Mouse (Mus musculus) mouse embryonic stem cell (cell line): ENCODE data around the gene Stx6.

Source experiments
- in situ Hi-C, 2 experiments: fragments of 300-500 bp; cut with MboI; formaldehyde crosslinking; loops; 1 replicate in 1 of 2; 3 replicates in 1 of 2; pipeline ENCODE4 v1.14.3; 2019 to 2020; ENCODE audit warnings: low sequenced_read_pairs in 2 of 2, low pct_unique_long_range_greater_than_20kb in 1 of 2, mixed read lengths in 1 of 2; ENCODE audit not compliant: unreplicated experiment in 1 of 2

Gene Stx6

DNA sequence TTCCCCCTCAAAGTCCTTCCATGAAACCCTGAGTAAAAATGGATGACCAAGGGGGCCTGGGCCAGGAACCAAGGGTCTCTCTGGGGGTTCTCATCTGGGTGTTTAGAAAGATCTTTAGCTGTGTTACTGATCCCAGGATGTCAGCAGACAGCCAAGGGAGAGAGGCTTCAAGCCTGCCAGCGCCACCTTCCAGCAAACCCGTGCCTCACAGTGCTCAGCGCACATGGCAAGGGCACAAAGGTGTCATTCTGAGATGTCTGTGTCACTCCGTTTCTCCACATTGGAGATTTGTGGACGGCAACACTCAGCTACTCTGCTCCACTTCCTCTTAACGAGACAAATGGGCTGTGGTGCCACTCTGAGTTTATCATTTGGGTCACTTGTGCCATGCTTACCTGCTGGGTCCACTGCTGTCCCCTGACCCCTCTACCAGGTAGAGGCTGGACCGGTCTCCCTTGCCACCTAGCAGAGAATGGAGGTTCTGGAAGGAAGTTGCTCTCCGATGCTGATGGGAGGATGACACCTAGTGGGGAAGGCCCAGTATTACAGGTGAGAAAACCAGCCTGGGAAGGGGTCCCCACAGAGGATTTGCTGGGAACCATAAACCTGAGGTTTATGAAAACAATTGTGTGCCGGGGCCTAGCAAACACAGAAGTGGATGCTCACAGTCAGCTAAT lies 59.5 kb downstream of the Stx6 start:
- in situ Hi-C loops: loop anchor here (10.0 to 25.0 kb wide), 2 partner anchors 183 to 431 kb away; no protein-coding TSS in a partner anchor

DNA sequence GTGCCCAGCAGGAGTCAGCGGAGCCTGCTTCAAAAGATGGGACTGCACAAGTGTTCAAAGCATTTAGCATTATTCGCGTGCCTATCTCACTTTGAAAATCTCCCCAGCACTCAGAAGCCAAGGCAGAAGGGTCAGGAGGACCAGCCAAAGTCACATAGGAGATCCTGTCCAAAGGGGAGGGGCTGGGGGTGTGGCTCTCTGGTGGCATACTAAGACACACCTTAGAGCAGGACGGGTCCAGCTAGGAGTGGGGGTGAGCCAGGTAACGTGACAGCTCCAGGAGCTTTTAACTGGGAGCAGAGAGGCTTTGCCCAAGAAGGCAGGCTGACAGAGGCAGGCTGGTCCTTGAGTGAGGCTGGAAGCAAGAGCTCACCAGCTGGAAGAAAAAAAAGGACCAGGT lies 60.4 kb downstream of the Stx6 start:
- in situ Hi-C loops: loop anchor here (10.0 to 25.0 kb wide), 2 partner anchors 184 to 432 kb away; no protein-coding TSS in a partner anchor

DNA sequence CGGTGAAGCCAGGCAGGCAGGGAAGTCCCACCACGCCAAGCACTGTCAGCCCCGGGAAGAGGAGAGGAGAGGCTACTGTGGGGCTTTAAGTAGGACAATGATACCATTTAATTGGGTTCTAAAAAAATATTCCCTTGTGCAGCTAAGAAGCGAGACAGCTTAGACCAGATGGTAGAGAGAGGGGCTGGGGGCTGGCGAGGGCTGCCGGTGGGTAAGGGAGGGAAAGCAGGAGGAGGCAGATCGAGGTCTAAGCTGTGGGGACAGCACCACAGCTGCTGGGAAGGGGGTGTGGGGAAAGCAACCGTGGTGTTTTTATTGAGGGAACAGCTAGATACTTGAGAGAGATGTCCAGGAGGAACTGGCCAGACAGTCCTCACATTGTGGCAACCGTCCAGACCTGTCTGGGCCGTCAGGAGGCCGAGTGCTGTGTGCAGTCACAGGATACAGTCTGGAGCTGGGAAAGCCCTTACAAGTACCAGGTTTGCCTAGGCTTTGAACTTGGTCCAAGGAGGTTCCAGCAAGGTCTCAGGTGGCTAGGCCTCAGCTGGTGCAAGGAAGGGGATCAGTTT lies 63.7 kb downstream of the Stx6 start:
- in situ Hi-C loops: loop anchor here (5.0 to 25.0 kb wide), 2 partner anchors 190 to 435 kb away; no protein-coding TSS in a partner anchor

DNA sequence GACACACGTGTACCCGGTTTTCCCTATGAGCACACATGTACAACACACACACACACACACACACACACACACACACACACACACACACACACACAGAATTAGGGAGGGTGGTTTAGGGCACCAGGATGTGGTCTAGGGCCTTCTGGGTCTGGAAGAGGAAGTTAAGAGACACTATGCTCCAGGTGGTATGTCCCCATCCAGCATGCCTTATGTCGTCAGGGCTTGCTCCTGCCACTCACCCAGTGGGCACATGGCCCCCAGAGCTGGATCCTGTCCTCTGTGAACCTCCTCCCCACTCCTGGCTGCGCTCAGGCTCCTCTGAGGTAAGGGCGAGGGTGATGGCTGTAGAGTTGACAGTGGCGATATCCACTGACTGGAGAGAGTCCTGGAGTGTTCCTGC lies 64.5 kb downstream of the Stx6 start:
- in situ Hi-C loops: loop anchor here (5.0 to 25.0 kb wide), 2 partner anchors 191 to 436 kb away; no protein-coding TSS in a partner anchor

DNA sequence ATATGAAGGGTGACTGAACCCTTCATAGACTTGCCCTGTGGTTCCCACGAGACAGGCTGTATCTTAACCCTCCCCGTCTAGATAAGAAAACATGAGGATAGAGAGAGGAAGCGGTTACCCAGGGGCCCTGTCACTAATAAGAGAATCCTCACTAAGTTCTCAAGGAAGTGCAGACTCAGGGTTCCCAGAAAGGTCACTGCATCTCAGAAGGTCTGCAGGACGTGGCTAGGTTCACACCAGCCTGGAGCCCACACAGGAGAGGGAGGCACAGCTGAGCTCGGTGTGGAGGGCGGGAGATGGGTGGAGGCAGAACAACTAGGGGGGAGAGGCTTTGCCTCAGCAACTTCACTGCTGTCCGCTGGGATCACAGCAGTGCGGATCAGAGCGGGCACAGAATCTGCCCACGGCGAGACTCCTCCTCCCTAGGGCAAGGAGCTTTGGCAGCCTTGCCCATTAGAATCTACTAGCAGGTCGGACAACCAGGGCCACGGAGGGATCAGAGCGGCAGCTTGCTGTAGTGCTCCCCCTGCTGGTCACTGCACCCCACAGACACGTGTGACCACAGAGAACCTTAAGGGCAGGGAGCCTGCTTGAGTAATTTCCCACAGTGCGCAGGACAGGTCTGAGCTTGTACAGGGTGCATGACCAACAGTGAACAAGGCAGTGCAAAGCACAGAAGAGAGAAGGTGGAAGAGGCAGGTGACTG lies 65.5 kb downstream of the Stx6 start:
- in situ Hi-C loops: loop anchor here (5.0 to 25.0 kb wide), 2 partner anchors 192 to 437 kb away; no protein-coding TSS in a partner anchor

DNA sequence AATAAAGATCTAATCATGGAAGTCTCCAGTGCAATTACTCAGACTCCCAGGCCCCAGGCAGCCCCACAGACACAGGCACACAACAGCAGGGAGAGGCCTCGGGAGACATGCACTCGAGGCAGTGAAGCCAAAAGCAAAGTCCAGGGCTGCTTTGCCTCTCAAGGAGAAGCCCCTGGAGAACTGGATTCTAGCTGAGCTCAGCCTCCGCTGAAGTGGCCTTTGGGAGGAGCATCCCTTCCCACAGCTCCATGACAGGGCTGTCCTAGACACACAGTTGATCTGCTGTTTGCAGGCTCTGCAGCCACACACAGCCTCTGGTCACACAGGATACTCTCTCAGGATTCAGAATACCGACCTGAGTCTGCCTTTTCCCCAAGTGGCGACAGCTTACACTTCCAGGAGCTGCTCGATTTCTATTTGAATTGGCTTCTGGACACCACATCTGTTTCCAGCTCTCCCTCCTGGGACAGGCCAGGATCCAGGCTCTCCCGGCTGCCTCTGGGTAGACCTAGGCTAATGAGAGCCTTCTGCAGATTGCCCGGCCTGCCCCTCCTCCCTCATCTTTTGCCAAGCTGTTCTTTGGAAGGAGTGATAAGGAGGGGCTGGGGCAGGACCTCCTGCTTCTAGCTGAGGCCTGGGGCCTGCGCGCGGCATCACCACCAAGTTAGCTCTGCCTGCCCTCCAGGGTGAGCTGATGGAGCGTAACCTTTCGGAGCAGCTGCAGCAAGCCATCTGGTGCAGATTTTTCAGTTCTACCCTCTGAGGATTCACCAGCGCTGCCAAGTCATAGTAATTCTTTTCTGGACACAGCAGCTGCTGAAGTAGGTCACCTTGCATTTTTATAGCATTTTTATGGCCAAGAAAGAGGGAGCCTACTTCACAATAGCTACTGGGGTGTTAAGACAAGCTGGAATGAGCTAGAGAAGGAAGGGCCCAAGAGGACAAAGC lies 71.2 kb downstream of the Stx6 start:
- in situ Hi-C loops: loop anchor here in 1 of 2 experiments (25.0 kb wide), 1 partner anchor 508 kb away; no protein-coding TSS in a partner anchor

DNA sequence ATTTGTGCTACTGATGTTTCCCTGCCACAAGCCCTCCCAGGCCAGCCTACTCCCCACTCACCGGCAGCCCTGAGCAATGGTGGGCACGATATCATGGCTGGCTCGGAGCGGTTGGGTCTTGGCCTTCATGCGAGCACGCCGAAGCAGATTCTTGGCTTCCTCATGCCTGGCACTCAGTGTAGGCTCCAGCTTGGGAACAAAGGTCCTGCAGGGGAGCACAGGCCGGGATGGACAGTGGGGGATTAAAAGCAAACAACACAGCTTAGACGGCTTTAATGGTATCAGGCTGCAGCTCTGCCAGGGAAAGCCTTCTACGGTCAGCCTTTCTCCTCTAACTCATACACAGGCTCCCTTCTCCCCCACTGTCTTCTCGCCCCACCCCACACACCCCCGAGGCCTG lies 73.9 kb downstream of the Stx6 start:
- in situ Hi-C loops: loop anchor here in 1 of 2 experiments (25.0 kb wide), 1 partner anchor 505 kb away; no protein-coding TSS in a partner anchor

DNA sequence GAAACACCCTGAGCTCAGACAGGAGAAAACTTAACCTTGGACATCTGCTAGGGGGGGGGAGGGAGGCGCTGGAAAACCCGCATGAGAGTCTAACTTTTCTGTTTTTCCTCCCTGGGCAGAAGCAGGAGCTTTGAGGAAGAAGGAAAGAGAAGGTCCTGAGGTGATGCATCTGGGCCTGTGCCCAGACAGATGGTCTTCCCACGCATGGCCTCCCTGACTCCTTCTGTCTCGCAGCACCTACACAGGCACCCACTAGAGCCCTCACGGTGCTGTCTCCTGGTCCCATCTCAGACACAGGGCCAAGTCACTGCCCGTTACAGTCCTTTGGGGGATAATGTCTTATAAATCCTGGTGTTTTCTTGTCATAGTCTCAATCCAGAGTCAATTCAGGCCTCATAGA lies 74.3 kb downstream of the Stx6 start:
- in situ Hi-C loops: loop anchor here in 1 of 2 experiments (25.0 kb wide), 1 partner anchor 505 kb away; no protein-coding TSS in a partner anchor

DNA sequence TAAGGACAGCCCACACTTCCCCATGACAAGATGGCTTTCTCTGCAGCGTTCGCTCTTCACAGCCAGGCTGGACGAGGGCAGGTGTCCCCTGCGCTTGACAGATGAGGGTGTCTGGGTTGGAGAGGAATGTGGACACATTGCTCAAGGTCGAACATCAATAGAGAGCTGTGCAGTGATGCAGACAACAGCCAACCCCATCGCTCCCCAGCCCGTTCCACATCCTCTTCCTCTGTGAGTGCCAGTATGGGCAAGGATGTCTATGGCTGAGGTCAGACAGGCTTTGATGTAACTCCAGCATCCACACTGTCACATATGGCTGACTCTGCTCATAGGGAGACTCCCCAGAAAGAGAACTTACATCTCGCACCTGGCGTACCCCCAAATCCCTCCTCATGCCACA lies 74.9 kb downstream of the Stx6 start:
- in situ Hi-C loops: loop anchor here in 1 of 2 experiments (25.0 kb wide), 1 partner anchor 504 kb away; no protein-coding TSS in a partner anchor

DNA sequence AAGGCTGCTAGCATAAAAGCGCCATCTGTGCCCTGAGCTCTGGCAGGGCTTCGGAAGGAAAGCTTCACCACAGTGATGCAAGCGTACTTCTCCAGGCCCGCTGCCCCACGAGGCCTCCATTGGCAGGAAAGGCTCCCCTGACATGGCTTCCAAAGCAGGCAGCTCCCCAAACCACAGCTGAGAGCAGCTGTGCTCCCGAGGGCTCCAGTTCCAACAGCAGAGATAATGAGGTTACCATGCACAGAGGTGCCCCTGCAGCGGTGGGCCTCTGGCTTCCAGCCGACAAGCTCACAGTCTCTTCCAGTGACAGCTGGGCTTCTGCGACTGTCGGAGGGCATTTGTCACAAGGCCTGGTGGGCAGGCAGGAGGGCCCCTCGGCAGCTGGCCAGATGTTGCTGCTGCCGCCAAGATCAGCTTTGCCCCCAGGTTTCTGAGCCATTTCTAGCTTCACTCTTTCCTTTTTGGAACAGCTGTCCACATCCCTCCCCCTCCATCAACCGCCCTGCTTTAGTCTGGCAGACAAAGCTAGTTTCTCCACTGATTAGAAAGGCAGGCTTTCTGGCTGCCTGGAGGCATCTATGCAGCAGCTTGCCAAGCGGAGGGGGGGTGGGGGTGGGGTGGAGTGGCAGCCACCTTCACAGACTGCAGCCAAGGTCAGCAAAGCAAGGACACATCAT lies 75.6 kb downstream of the Stx6 start:
- in situ Hi-C loops: loop anchor here in 1 of 2 experiments (25.0 kb wide), 1 partner anchor 503 kb away; no protein-coding TSS in a partner anchor

DNA sequence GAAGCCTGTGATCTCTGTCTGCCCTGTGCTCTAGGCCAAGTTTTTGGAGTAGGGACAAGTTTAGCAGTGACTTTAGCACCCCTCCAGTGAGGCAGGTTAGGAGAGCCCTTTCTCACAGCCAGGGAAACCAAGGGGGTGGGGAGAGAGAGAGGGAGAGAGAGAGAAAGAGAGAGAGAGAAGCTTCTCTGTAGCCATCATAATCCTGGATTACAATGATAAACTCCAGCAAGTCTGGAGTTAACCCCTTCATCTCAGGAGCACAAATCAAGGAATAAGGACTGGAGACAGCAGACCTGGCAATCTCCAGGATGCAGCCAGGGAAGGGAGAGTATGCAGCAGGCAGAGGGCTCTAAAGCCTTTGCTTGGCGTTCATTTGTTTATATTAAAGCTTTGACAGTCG lies 77.1 kb downstream of the Stx6 start:
- in situ Hi-C loops: loop anchor here in 1 of 2 experiments (25.0 kb wide), 1 partner anchor 502 kb away; no protein-coding TSS in a partner anchor

DNA sequence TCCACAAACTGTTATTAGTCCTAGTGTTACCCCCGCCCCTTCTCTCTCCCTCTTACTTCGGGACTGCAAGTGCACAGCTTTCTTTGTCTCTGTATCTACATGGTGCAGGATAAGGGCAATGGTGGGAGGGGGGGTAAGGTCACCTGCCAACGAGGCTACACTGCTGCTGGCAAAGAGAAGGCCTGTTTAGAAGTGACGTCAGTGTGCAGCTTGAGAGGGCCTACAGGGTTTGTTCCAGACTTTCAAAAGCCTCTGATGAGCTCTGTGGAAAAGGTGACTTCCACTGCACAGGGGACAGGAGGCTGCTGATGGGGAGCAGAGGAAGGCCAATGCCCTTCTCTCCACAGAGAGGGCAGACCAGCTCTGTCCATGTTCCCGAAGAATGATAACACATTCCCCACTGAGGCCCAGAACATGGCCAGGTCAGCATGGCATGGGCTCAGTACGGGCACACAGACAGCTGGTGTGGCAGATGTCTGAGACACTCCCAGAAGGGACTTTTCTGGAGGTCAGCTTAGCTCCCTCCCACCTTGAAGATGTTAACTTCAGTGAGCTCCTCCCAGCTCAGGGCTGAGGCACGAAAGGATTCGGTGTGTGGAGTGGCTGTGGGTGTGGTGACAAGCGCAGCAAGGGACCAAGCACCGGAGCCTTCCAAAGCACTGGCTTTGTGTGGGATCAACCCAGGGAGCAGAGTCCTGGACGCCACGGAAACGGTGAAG lies 78.0 kb downstream of the Stx6 start:
- in situ Hi-C loops: loop anchor here in 1 of 2 experiments (25.0 kb wide), 1 partner anchor 501 kb away; no protein-coding TSS in a partner anchor

DNA sequence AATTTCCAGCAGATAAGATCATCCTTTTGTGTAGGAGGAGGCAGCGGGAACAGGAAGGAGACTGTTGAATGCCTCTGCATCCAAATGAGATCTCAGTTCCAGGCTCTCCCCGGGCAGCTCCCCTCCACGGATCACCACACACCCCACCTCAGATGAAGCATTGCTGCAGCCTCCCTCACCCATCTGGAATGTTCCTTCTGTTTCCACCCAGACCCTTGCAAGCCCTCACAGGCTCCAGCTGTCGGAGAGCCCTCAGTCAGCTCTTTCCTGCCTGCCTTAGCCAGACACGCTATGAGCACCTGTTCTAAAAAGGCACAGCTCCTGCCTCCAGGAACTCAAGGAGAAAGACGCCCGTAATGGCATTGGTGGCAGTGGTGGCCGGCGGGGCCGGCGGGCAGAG lies 78.9 kb downstream of the Stx6 start:
- in situ Hi-C loops: loop anchor here in 1 of 2 experiments (25.0 kb wide), 1 partner anchor 500 kb away; no protein-coding TSS in a partner anchor

DNA sequence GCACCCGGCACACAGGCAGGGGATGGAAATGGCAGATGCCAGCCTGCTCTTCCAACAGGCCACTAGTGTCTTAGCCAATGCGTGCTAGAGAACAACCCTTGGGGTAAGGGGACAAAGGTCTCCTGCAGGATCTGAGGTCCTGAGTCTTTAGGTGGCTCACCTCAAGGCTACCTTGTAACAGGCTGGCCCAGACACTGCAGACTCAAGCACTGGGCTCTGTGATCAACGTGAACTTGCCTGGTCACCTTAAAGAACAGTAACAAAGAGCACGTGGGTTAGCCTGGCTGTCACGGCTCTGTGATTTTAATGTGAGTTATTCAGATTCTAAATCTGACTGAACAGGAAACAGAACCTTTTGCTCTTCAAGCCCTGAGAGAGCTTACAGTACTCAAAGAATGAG lies 79.6 kb downstream of the Stx6 start:
- in situ Hi-C loops: loop anchor here in 1 of 2 experiments (25.0 kb wide), 1 partner anchor 499 kb away; no protein-coding TSS in a partner anchor

DNA sequence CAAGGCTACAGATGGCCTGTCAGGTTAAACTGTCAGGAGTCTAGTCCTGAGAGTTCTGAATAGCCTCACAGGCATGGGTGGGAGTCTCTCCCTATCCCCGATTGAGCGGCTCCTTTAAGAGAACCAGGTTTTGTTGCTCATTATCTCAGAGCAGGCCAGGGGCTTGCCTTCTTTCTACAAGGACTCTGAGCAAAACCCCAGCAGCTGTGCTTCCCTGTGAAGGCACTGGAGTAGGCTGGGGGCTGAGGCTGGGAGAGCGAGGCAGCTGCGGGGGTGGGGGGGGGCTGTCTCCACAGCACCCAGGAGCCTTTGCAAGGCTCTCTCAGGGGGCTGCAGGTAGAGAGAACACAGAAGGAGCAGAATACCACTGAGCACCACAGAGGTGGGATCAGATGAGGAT lies 80.7 kb downstream of the Stx6 start:
- in situ Hi-C loops: loop anchor here in 1 of 2 experiments (25.0 kb wide), 1 partner anchor 498 kb away; no protein-coding TSS in a partner anchor

DNA sequence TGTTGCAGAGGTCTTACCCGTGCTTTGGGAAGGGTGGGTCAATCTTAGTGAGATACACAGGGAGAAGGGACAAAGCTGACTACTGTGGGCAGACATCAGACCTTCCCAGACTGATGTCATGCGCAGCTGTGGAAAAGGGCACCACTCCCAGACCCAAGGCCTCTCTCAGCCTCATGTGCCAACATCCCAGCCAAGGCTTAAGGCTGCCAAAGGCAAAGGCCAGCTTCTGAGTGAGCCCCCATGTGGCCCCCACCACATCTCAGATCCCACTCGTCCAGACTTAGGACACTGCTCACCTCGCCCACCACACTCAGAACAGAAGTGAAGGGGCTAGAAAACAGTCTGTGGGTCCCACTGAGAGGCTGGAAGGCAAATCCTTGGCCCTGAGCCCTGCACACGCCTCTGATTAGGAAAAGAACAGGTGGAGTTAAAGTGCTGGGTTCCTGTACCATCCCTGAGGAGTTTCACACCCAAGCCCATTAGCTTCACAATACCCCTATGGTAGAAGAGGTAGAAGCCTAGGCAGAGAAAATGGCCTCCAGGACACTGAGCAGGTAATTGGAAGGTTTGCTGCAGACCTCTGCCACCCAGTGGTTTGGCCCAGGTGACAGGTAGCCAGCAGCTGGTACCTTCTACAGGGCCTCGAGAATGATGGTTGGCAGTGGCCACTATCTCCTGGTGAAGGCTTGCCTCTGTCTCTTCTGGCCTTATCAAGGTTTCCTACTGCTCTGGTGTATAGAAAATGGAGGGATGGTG lies 81.6 kb downstream of the Stx6 start:
- in situ Hi-C loops: loop anchor here in 1 of 2 experiments (25.0 kb wide), 1 partner anchor 497 kb away; no protein-coding TSS in a partner anchor
